Mouse (Mus musculus) liver, adult 2 months (tissue): Measurements from ENCODE around the gene Rpl19. TPM values are rescaled to one million over a fixed set of nuclear protein-coding genes. Genes with fewer than 3 reads are reported as not detected.

Experiments used
- DNase-seq: peaks from one replicate; pipeline ENCODE4 v3.0.0-alpha.2; 2011; ENCODE audit warnings: low read depth, low spot score; ENCODE audit errors: extremely low read depth
- H3K27ac ChIP-seq: fragments of 200-500 bp; replicated peaks from 2 replicates; pipeline ENCODE4 v1.5.1; 2012; ENCODE audit warnings: low read depth, mild to moderate bottlenecking, control low read depth, inconsistent platforms, low read length; ENCODE audit not compliant: insufficient read depth
- H3K27me3 ChIP-seq: fragments of 200-500 bp; 2 replicates; pipeline ENCODE4 v1.6.1; 2012; ENCODE audit warnings: mild to moderate bottlenecking, moderate library complexity, low read length, inconsistent platforms; ENCODE audit not compliant: control insufficient read depth, insufficient read depth
- H3K36me3 ChIP-seq: fragments of 200-500 bp; 2 replicates; pipeline ENCODE4 v1.6.1; 2012; ENCODE audit warnings: low read length, inconsistent platforms; ENCODE audit not compliant: control insufficient read depth, insufficient read depth
- H3K4me1 ChIP-seq: fragments of 200-500 bp; 2 replicates; pipeline ENCODE4 v1.6.1; 2011; ENCODE audit warnings: low read length; ENCODE audit not compliant: control insufficient read depth, insufficient read depth
- H3K4me3 ChIP-seq: fragments of 200-500 bp; 2 replicates; pipeline ENCODE4 v1.5.1; 2011; ENCODE audit warnings: low read depth, mild to moderate bottlenecking, control low read depth, low read length, moderate library complexity; ENCODE audit not compliant: insufficient read depth
- H3K79me2 ChIP-seq: fragments of 200-500 bp; 2 replicates; pipeline ENCODE4 v1.6.1; 2012; ENCODE audit warnings: inconsistent platforms, mild to moderate bottlenecking, low read length, moderate library complexity; ENCODE audit not compliant: control insufficient read depth, insufficient read depth
- H3K9ac ChIP-seq: fragments of 200-500 bp; 2 replicates; pipeline ENCODE4 v1.6.1; 2012; ENCODE audit warnings: low read depth, mild to moderate bottlenecking, control low read depth, inconsistent platforms, low read length
- CTCF ChIP-seq: fragments of 200-500 bp; IDR thresholded peaks from 2 replicates; pipeline ENCODE4 v1.5.1; 2011; ENCODE audit warnings: low read depth, low read length, control low read depth
- POLR2A ChIP-seq: fragments of 200-500 bp; IDR thresholded peaks from 2 replicates; pipeline ENCODE4 v1.6.1; 2011; ENCODE audit warnings: low read length, control low read depth; ENCODE audit not compliant: insufficient read depth; ENCODE audit errors: extremely low read depth
- WGBS: fragments of 180-500 bp; shearing (Covaris S2); methylation state at CpG from one replicate; pipeline ENCODE4 v1.1.7; 2018; 5-methylcytosine and 5-hydroxymethylcytosine counted together
- polyA plus RNA-seq: library from polyadenylated mRNA; depleted of rRNA; stranded (reverse); fragments of >200 nt; gene quantifications from 2 replicates; pipeline ENCODE4 v1.2.3, GENCODE M21; 2012
- total RNA-seq: library from RNA; depleted of rRNA; stranded (reverse); fragments of >200 nt; gene quantifications from 2 replicates; pipeline ENCODE4 v1.2.3, GENCODE M21; 2014

Rpl19 gene
- total and polyA plus RNA-seq, 2 experiments, result 224 to 614 TPM

GRCm38 (mm10) chr11:97998074-97998793 lies 28.3 kb upstream of the Rpl19 start:
- whole genome bisulfite sequencing, result 79% methylated on average over 11 of the region's 11 CpGs
- DNase-seq, result no peak
- Histone ChIP-seq H3K27me3 (no peaks in the 10 kb centered on the region), H3K27ac (no peak overlapping the region), H3K36me3 (no peaks in the 10 kb centered on the region), H3K79me2 (no peaks in the 10 kb centered on the region), H3K4me3 (no peak overlapping the region), H3K4me1 (peaks cover 5% of the 10 kb centered on the region; the same call in 1 of the 2 replicates), H3K9ac (no peak overlapping the region)
- TF ChIP-seq CTCF (no peak), POLR2A (no peak)

- no peak for DNase-seq
- Histone ChIP-seq H3K27me3 (no peaks in the 10 kb centered on the region), H3K4me1 (peaks cover 5% of the 10 kb centered on the region; the same call in 1 of the 2 replicates), H3K27ac (no peak overlapping the region), H3K79me2 (no peaks in the 10 kb centered on the region), H3K36me3 (no peaks in the 10 kb centered on the region), H3K4me3 (no peak overlapping the region), H3K9ac (no peak overlapping the region)
- TF ChIP-seq POLR2A, result no peak
- no peak for TF ChIP-seq CTCF
- WGBS, result 65% methylated on average over 7 of the region's 7 CpGs
These were observed 27.5 kb upstream of the Rpl19 start for GRCm38 (mm10) chr11:97998898-97999608.

GRCm38 (mm10) chr11:97999748-98000147 lies 26.8 kb upstream of the Rpl19 start:
- 54% methylated on average over 5 of the region's 5 CpGs for WGBS
- TF ChIP-seq POLR2A (no peak), CTCF (no peak)
- Histone ChIP-seq H3K9ac (no peak overlapping the region), H3K79me2 (no peaks in the 10 kb centered on the region), H3K27ac (no peak overlapping the region), H3K4me3 (no peak overlapping the region), H3K36me3 (no peaks in the 10 kb centered on the region), H3K4me1 (peaks cover 2% of the 10 kb centered on the region; the same call in 1 of the 2 replicates), H3K27me3 (no peaks in the 10 kb centered on the region)
- DNase-seq, result no peak

- H3K4me3 ChIP-seq, result no peak overlapping the region
- no peak for DNase-seq
- H3K27ac ChIP-seq, result no peak overlapping the region
These were observed 26.0 kb upstream of the Rpl19 start for GRCm38 (mm10) chr11:98000378-98001140.

GRCm38 (mm10) chr11:98001351-98001824 lies 25.1 kb upstream of the Rpl19 start:
- no peak overlapping the region for H3K27ac ChIP-seq
- no peak overlapping the region for H3K9ac ChIP-seq
- DNase-seq, result no peak
- no peak overlapping the region for H3K4me3 ChIP-seq
- H3K36me3 ChIP-seq, result no peaks in the 10 kb centered on the region
- H3K4me1 ChIP-seq, result peaks cover 2% of the 10 kb centered on the region; the same call in 1 of the 2 replicates
- no peak for TF ChIP-seq CTCF
- no peak for TF ChIP-seq POLR2A
- no peaks in the 10 kb centered on the region for H3K79me2 ChIP-seq
- WGBS, result 71% methylated on average over 11 of the region's 11 CpGs
- no peaks in the 10 kb centered on the region for H3K27me3 ChIP-seq

More at GRCm38 (mm10) chr11:98000378-98001140, 26.0 kb upstream of the Rpl19 start:
- no peaks in the 10 kb centered on the region for H3K36me3 ChIP-seq
- peaks cover 2% of the 10 kb centered on the region; the same call in 1 of the 2 replicates for H3K4me1 ChIP-seq
- H3K9ac ChIP-seq, result no peak overlapping the region
- no peak for TF ChIP-seq POLR2A
- no peak for TF ChIP-seq CTCF
- H3K27me3 ChIP-seq, result no peaks in the 10 kb centered on the region
- no peaks in the 10 kb centered on the region for H3K79me2 ChIP-seq
- WGBS, result 56% methylated on average over 7 of the region's 7 CpGs
